Comparison of ENCODE assay signal across 18 mouse cellular contexts in genomic region chr2:90893673-90894298, GRCm38 (mm10). TPM values are rescaled to one million over a fixed set of nuclear protein-coding genes. Genes with fewer than 3 reads are reported as not detected.
DNase-seq lines count a peak whose midpoint lies in the region; ATAC-seq and TF ChIP-seq lines count a peak whose summit lies in the region.
"Had no signal": no experiment of that assay in that cellular context is flagged by ENCODE, and none has a peak within 500 bp of the region (broad histone marks: within the 10 kb centered on the region; RNA-seq: fewer than 3 reads in every experiment).

No protein-coding gene starts in this region.

- 93% methylated on average over 6 of the region's 6 CpGs for WGBS in hindbrain, embryonic 11.5 days
- WGBS in hindbrain, embryonic 12.5 days, result 94% methylated on average over 6 of the region's 6 CpGs
- 33% methylated on average over 6 of the region's 6 CpGs for WGBS in liver, embryonic 12.5 days (ENCODE audit: insufficient replicate concordance)
- WGBS in small intestine, adult 2 months, result 53% methylated on average over 6 of the region's 6 CpGs

- ATAC-seq in hindbrain, embryonic 11.5 days (ENCODE audit: low FRiP score), result no peak
- ATAC-seq in hindbrain, embryonic 12.5 days (ENCODE audit: low FRiP score), result no peak
- ATAC-seq in liver, embryonic 12.5 days, result peak; percentile 91
- ATAC-seq: forebrain, embryonic 13.5 days; midbrain, embryonic 13.5 days had no signal

- no peak for DNase-seq in hindbrain, embryonic 11.5 days (ENCODE audit: low spot score)
- DNase-seq in c-Kit-positive CD71-positive TER-119-positive erythroid progenitor cells, embryonic 14.5 days (ENCODE audit: low spot score), result peak; percentile 80
- DNase-seq in right cerebral cortex, adult 2 months (ENCODE audit: low spot score in 2 of 2), result no peak
- DNase-seq in retina, postnatal 1 day, result no peak
- DNase-seq in cerebellum, postnatal 36 days, result no peak
- DNase-seq: adrenal gland, postnatal 14 days; cerebellum, postnatal 25 days; heart, adult 11 months; heart, postnatal 4 days; lung, postnatal 36 days had no signal

- H3K36me3 ChIP-seq in hindbrain, embryonic 11.5 days (ENCODE audit: control insufficient read depth, insufficient read depth, low read length), result peaks cover 7% of the 10 kb centered on the region; the same call in 1 of the 2 replicates
- peaks cover 59% of the 10 kb centered on the region for H3K36me3 ChIP-seq in hindbrain, embryonic 12.5 days
- peaks cover 58% of the 10 kb centered on the region for H3K36me3 ChIP-seq in liver, embryonic 12.5 days
- H3K36me3 ChIP-seq in small intestine, adult 2 months (ENCODE audit: control insufficient read depth, insufficient read depth, low read length), result peaks cover 38% of the 10 kb centered on the region

- H3K9ac ChIP-seq in hindbrain, embryonic 11.5 days (ENCODE audit: low read depth, low read length), result no peak overlapping the region
- H3K9ac ChIP-seq in hindbrain, embryonic 12.5 days, result no peak overlapping the region
- H3K9ac ChIP-seq in liver, embryonic 12.5 days, result peak overlapping the region; percentile 72
- H3K9ac ChIP-seq: embryonic facial prominence, embryonic 13.5 days; forebrain, embryonic 13.5 days; limb, embryonic 15.5 days; midbrain, embryonic 13.5 days had no signal

- H3K9me3 ChIP-seq in hindbrain, embryonic 11.5 days (ENCODE audit: control insufficient read depth, low read length), result no peaks in the 10 kb centered on the region
- no peaks in the 10 kb centered on the region for H3K9me3 ChIP-seq in hindbrain, embryonic 12.5 days (replicated peaks)
- no peaks in the 10 kb centered on the region for H3K9me3 ChIP-seq in liver, embryonic 12.5 days (replicated peaks)
- H3K9me3 ChIP-seq: embryonic facial prominence, embryonic 13.5 days; forebrain, embryonic 13.5 days; limb, embryonic 15.5 days; midbrain, embryonic 13.5 days had no signal

- 0 out of 2 replicates have a peak, but pooled peaks cover 2% of the 10 kb centered on the region for H3K4me1 ChIP-seq in hindbrain, embryonic 11.5 days (replicated peaks; ENCODE audit: control insufficient read depth, insufficient read depth, low read length)
- H3K4me1 ChIP-seq in hindbrain, embryonic 12.5 days, result peaks cover 14% of the 10 kb centered on the region
- peaks cover 78% of the 10 kb centered on the region for H3K4me1 ChIP-seq in liver, embryonic 12.5 days
- H3K4me1 ChIP-seq in small intestine, adult 2 months (ENCODE audit: control insufficient read depth, insufficient read depth, insufficient read length, low read length), result peaks cover 13% of the 10 kb centered on the region

- TF ChIP-seq CTCF in small intestine, adult 2 months (IDR thresholded peaks at IDR 0.05; ENCODE audit: extremely low read depth, insufficient read length, insufficient replicate concordance, low read depth, low read length), result no peak

- 0 out of 2 replicates have a peak overlapping the region, but pooled peaks have one; percentile 5 for H3K27ac ChIP-seq in hindbrain, embryonic 11.5 days (ENCODE audit: low read depth, low read length)
- H3K27ac ChIP-seq in hindbrain, embryonic 12.5 days, result no peak overlapping the region
- H3K27ac ChIP-seq in liver, embryonic 12.5 days, result peak overlapping the region; percentile 95
- peak overlapping the region; percentile 39; the same call in 1 of the 2 replicates for H3K27ac ChIP-seq in small intestine, adult 2 months (ENCODE audit: insufficient read depth, low read depth, low read length)
- H3K27ac ChIP-seq: embryonic facial prominence, embryonic 13.5 days; forebrain, embryonic 13.5 days; limb, embryonic 15.5 days; midbrain, embryonic 13.5 days had no signal

- H3K27me3 ChIP-seq in hindbrain, embryonic 11.5 days (ENCODE audit: control insufficient read depth, insufficient read depth, low read length), result peaks cover 21% of the 10 kb centered on the region
- H3K27me3 ChIP-seq in hindbrain, embryonic 12.5 days, result peaks cover 33% of the 10 kb centered on the region
- H3K27me3 ChIP-seq in liver, embryonic 12.5 days (replicated peaks), result peaks cover 24% of the 10 kb centered on the region
- 0 out of 2 replicates have a peak, but pooled peaks cover 4% of the 10 kb centered on the region for H3K27me3 ChIP-seq in small intestine, adult 2 months (ENCODE audit: control insufficient read depth, insufficient read depth, low read length)

- no peak overlapping the region for H3K4me2 ChIP-seq in hindbrain, embryonic 11.5 days (replicated peaks; ENCODE audit: low read depth, low read length)
- no peak overlapping the region for H3K4me2 ChIP-seq in hindbrain, embryonic 12.5 days (replicated peaks)
- peak overlapping the region; percentile 63 for H3K4me2 ChIP-seq in liver, embryonic 12.5 days
- H3K4me2 ChIP-seq: embryonic facial prominence, embryonic 13.5 days; forebrain, embryonic 13.5 days; limb, embryonic 15.5 days; midbrain, embryonic 13.5 days had no signal

- no peak for TF ChIP-seq POLR2A in small intestine, adult 2 months (IDR thresholded peaks at IDR 0.05; ENCODE audit: low read depth, low read length)

- H3K4me3 ChIP-seq in hindbrain, embryonic 11.5 days (ENCODE audit: low read depth, low read length), result no peak overlapping the region
- no peak overlapping the region for H3K4me3 ChIP-seq in hindbrain, embryonic 12.5 days
- H3K4me3 ChIP-seq in liver, embryonic 12.5 days, result peak overlapping the region; percentile 25; the same call in 1 of the 2 replicates
- H3K4me3 ChIP-seq in small intestine, adult 2 months (ENCODE audit: low read depth, low read length), result no peak overlapping the region
- H3K4me3 ChIP-seq: embryonic facial prominence, embryonic 13.5 days; forebrain, embryonic 13.5 days; limb, embryonic 15.5 days; midbrain, embryonic 13.5 days; myocyte had no signal

RNA-seq across cellular contexts. Expression of gene C1qtnf4, which starts 8.1 kb away (rescaled TPM):
- polyA plus RNA-seq in hindbrain, embryonic 11.5 days (2014; fragmentation: Nextera tagmentation; extraction: Ambion mirVana), result 15.1 and 21.2 TPM in 2 replicates
- polyA plus RNA-seq in hindbrain, embryonic 12.5 days (2016; fragmentation: Nextera tagmentation; extraction: Ambion mirVana), result 55.5 and 58.3 TPM in 2 replicates
- polyA plus RNA-seq in liver, embryonic 12.5 days (2016; fragmentation: Nextera tagmentation; extraction: Ambion mirVana), result 6.6 and 7.3 TPM in 2 replicates
- polyA plus RNA-seq in small intestine, adult 2 months (2012; rRNA removed), result 3.5 and 4.0 TPM in 2 replicates

RNA-seq across cellular contexts. Expression of gene Kbtbd4, which starts 10.8 kb away (rescaled TPM):
- polyA plus RNA-seq in hindbrain, embryonic 11.5 days (2014; fragmentation: Nextera tagmentation; extraction: Ambion mirVana), result 46.0 and 49.3 TPM in 2 replicates
- 49.8 and 56.6 TPM in 2 replicates for polyA plus RNA-seq in hindbrain, embryonic 12.5 days (2016; fragmentation: Nextera tagmentation; extraction: Ambion mirVana)
- polyA plus RNA-seq in liver, embryonic 12.5 days (2016; fragmentation: Nextera tagmentation; extraction: Ambion mirVana), result 22.6 and 26.0 TPM in 2 replicates
- polyA plus RNA-seq in small intestine, adult 2 months (2012; rRNA removed), result 5.9 and 9.6 TPM in 2 replicates

RNA-seq across cellular contexts. Expression of gene Ndufs3, which starts 10.8 kb away (rescaled TPM):
- 215 and 217 TPM in 2 replicates for polyA plus RNA-seq in hindbrain, embryonic 11.5 days (2014; fragmentation: Nextera tagmentation; extraction: Ambion mirVana)
- polyA plus RNA-seq in hindbrain, embryonic 12.5 days (2016; fragmentation: Nextera tagmentation; extraction: Ambion mirVana), result 182 and 188 TPM in 2 replicates
- 171 and 177 TPM in 2 replicates for polyA plus RNA-seq in liver, embryonic 12.5 days (2016; fragmentation: Nextera tagmentation; extraction: Ambion mirVana)
- 65.7 and 119 TPM in 2 replicates for polyA plus RNA-seq in small intestine, adult 2 months (2012; rRNA removed)

RNA-seq across cellular contexts. Expression of gene Celf1, which starts 46.4 kb away (rescaled TPM):
- polyA plus RNA-seq in hindbrain, embryonic 11.5 days (2014; fragmentation: Nextera tagmentation; extraction: Ambion mirVana), result 78.8 and 90.2 TPM in 2 replicates
- 146 and 151 TPM in 2 replicates for polyA plus RNA-seq in hindbrain, embryonic 12.5 days (2016; fragmentation: Nextera tagmentation; extraction: Ambion mirVana)
- 79.4 and 81.3 TPM in 2 replicates for polyA plus RNA-seq in liver, embryonic 12.5 days (2016; fragmentation: Nextera tagmentation; extraction: Ambion mirVana)
- polyA plus RNA-seq in small intestine, adult 2 months (2012; rRNA removed), result 16.8 and 25.0 TPM in 2 replicates

RNA-seq across cellular contexts. Expression of gene Mtch2, which starts 46.8 kb away (rescaled TPM):
- polyA plus RNA-seq in hindbrain, embryonic 11.5 days (2014; fragmentation: Nextera tagmentation; extraction: Ambion mirVana), result 284 TPM in 2 replicates
- polyA plus RNA-seq in hindbrain, embryonic 12.5 days (2016; fragmentation: Nextera tagmentation; extraction: Ambion mirVana), result 209 TPM in 2 replicates
- 142 and 146 TPM in 2 replicates for polyA plus RNA-seq in liver, embryonic 12.5 days (2016; fragmentation: Nextera tagmentation; extraction: Ambion mirVana)
- polyA plus RNA-seq in small intestine, adult 2 months (2012; rRNA removed), result 45.2 and 85.5 TPM in 2 replicates
